Mouse (Mus musculus) lung, postnatal 0 days (tissue): ENCODE data around the gene Mdk.

Source experiments
- CTCF ChIP-seq: IDR thresholded peaks from 2 replicates; pipeline ENCODE4 v1.5.1; 2016; ENCODE audit warnings: antibody characterized with exemption, mild to moderate bottlenecking
- EP300 ChIP-seq: IDR thresholded peaks from 2 replicates; pipeline ENCODE4 v1.6.1; 2016; ENCODE audit warnings: antibody characterized with exemption, mild to moderate bottlenecking, control low read depth

DNA sequence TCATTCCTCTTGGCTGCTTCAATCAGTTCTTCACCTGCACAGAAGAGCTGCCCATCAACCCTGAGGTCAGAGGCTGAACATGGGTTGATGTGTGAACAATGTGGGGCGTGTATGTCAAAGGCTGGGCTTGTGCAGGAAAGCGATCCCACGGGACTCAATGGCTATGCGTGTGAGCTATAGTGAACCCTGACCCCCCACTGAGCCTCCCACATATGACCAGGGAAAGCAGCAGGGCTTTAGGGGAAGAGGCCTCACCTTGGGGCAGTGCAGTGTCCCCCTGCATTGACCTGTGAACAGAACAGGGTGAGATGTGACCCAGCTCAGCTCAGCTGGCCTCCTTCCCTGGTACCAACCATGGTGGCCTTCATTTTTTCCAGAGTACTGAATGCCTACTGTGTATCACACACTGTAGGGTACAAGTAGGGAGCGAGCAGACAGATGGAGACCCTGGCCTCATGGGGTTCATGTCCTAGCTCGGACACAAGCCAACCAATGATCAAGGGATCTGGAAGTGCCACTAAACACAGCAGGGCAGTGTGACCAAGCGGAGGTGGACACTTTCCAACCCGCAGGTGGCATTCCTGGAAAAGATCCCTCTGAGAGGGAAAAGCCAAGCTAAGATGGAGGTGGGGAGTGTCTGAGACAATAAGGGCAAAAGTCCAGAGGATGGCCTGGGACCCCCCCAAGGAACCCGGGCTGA lies 2.9 kb upstream of the Mdk start:
- TF ChIP-seq CTCF (no peak), EP300 (no peak)
